Mouse (Mus musculus): ENCODE measurements around the gene Slc29a2.

DNA sequence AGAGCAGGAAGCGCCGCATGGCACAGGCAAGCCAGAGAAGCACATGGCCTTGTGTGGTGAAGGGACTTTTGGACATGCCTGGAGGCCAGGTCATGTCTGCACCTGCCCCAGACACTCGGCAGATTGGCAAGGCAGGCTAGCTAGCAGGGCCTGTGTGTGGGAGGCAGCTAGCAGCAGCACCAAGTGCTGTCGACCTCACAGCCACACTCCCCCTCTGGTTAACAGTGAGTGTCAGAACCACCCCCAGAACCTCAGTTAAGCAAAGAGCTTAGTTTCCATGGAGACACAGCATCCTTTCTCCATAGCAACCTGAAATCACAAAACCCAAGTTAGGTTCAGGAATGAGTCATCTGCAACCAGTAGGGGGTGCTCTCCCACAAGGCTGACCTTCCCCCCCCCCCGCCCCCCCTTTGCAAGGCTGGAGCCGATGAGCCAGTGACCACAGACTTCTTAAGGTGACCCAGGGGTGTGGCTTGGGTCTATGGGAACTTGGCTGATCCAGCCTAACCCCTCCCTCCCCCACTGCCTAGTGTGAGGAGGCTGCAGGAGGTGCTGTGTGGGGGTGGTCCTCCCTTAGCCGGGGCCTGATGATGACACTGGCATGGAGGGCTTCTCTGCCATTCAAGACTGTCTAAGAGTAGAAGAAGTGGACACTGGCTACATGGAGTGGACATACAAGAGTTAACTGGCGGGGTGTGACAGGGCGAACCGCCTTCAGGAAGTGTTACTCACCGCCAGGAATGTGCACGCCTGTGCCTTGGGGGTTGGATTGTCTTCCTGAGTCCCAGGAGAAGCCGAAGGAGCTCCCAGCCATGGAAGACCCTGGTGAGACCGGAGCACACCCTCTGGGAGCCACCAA lies 26.6 kb downstream of the Slc29a2 start, which contains the start of gene Rin1:
- TF ChIP-seq POLR2A (IDR thresholded peaks at IDR 0.05; ENCODE audit: borderline replicate concordance, extremely low read depth, low read depth, low read length): 0 out of 2 replicates have a peak, but pooled peaks have one; percentile 34
- 0 out of 2 replicates have a peak, but pooled peaks have one; percentile 6 for TF ChIP-seq CTCF (IDR thresholded peaks at IDR 0.05; ENCODE audit: insufficient read depth, low read length)
